Mouse (Mus musculus): Measurements from ENCODE around the gene Slit3. TPM values are rescaled to one million over a fixed set of nuclear protein-coding genes. Genes with fewer than 3 reads are reported as not detected.

Slit3 gene
- polyA plus RNA-seq, 1 experiment from 2014 or later = 54.1 TPM

DNA sequence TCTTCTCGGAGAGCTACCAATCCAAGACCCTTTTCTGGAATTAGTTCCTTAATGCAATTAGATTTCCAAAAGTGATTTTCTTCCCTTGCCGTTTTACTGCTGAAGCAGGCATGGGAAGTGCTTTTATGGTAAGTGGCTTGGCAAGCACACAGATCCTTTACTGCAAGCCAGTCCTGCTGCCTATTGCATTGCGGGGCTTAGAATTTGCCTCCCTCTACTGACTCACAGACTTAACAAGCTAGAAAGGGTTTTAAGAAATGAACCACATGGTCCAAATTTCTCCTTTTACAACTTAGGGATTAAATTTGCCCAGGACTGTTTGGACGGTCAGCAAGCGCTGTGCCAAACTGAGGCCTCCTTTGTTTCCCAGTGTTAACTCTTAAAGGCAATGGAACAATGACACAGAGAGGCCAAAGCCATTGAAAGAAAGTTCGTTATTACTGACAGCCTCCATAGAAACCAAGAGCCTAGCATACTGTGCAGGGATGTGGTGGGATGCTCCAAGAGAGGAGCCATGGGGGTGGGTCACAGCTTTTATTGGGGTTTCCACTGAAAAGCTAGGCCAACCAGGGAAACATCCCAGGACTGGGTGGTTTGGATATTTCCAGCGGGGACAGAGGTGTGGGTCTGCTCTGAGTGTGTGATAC, 406.9 kb downstream of the Slit3 start:
- no peak for DNase-seq (ENCODE audit: low spot score)
- peak overlapping the region; percentile 88 for H3K27ac ChIP-seq

DNA sequence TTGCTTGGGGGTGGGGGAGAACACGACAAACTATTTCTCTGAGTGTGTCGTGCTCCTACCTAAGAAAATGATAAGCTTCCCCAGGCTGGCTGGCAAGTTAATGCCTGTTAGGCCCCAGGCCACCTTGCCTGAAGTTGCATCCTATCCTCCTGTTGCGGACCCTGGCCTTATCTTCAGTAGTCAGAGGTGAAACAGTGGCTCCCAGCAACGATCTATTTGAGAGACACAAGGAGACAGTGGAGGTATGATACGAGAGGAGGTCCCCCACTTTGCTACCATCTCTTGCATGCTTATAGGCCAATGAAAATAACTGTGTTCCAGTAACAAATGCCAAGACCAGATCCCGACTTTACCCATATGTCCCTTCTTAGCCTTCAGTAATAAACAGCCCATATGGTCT, 414.0 kb downstream of the Slit3 start:
- H3K4me3 ChIP-seq = no peak overlapping the region
- DNase-seq (ENCODE audit: low spot score) = no peak
- no peaks in the 10 kb centered on the region for H3K36me3 ChIP-seq
- H3K4me1 ChIP-seq (replicated peaks) = peaks cover 79% of the 10 kb centered on the region
- 86% methylated on average over 6 of the region's 6 CpGs for WGBS
- H3K27ac ChIP-seq = peak overlapping the region; percentile 13; the same call in 1 of the 2 replicates
- H3K9me3 ChIP-seq = no peaks in the 10 kb centered on the region
- H3K27me3 ChIP-seq (ENCODE audit: insufficient read depth, poor library complexity, severe bottlenecking) = 0 out of 2 replicates have a peak, but pooled peaks cover 5% of the 10 kb centered on the region

More for the DNA sequence above, 406.9 kb downstream of the Slit3 start:
- H3K4me3 ChIP-seq = no peak overlapping the region
- no peaks in the 10 kb centered on the region for H3K9me3 ChIP-seq
- peaks cover 91% of the 10 kb centered on the region for H3K4me1 ChIP-seq (replicated peaks)
- H3K27me3 ChIP-seq (ENCODE audit: insufficient read depth, poor library complexity, severe bottlenecking) = 0 out of 2 replicates have a peak, but pooled peaks cover 3% of the 10 kb centered on the region
- WGBS = 41% methylated on average over 7 of the region's 7 CpGs
- no peaks in the 10 kb centered on the region for H3K36me3 ChIP-seq

DNA sequence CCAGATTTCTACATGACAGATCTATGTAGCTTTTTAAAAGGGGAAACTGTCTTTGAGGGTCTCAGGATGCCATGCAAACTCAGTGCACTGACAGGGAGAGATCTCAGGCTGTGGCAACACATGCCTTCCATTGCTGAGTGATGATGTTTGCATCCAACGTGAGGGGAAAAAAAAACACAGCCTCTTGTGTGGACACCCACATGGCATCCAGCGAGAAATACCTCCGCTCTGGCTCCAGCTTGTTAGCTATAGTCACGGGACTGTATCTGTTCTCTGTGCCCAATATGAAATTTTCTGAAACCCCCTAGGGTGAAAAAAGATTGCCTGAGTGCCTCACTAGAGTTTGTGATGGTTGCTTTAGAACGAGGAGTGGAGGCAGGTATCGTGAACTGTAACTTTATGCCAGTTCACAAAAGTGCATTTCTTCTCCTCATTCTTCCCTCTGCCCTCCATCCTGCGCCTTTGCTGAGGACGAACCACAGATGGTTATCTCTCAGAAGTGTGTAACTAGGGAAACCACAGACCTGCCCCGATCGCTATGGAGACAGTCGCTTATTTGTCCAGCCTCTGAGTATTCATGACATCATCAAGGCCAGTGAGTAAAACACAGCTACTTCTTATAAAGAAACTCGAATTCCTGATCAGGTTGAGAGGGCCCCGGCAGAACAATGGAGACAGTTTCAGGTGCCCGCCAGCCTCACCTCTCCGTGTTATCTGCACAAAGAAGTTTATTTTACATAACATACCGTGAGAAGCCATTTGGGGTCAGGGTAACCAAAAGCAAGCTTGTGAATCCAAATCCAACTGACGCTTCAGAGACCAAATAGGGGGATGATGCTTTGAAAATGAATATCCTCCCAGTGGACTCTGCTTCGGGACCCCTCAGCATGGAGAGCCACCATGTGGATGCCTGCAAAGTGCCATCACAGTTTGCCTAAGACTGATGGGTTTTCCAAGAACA, 416.4 kb downstream of the Slit3 start:
- Histone ChIP-seq H3K27ac (peak overlapping the region; percentile 80), H3K9me3 (no peaks in the 10 kb centered on the region), H3K4me1 (replicated peaks) (peaks cover 84% of the 10 kb centered on the region), H3K36me3 (no peaks in the 10 kb centered on the region), H3K27me3 (ENCODE audit: insufficient read depth, poor library complexity, severe bottlenecking) (0 out of 2 replicates have a peak, but pooled peaks cover 5% of the 10 kb centered on the region), H3K4me3 (no peak overlapping the region)
- peak; percentile 67 for DNase-seq (ENCODE audit: low spot score)
- 28% methylated on average over 18 of the region's 18 CpGs for WGBS

DNA sequence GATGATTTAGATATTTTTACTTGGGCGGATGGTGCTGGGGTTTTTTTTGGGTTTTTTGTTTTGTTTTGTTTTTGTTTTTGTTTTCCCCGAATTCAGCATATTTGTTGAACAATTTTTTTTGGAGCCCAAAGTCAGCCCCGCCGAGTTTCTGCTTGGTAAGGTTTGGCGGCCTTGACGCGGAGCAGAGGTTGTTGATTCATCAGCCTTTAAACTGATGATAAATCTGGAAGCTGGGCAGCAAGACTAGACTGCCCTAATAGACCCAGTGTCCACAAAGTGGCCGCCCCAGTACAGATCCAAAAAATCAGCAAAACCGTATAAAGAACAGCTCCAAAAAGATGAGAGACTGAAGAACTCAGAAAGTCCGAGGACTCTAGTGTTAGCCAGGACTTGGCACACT, 421.7 kb downstream of the Slit3 start:
- 93% methylated on average over 10 of the region's 10 CpGs for WGBS
- no peak overlapping the region for H3K4me3 ChIP-seq
- peaks cover 22% of the 10 kb centered on the region for H3K27me3 ChIP-seq (ENCODE audit: insufficient read depth, poor library complexity, severe bottlenecking)
- H3K36me3 ChIP-seq = no peaks in the 10 kb centered on the region
- no peaks in the 10 kb centered on the region for H3K9me3 ChIP-seq
- peaks cover 93% of the 10 kb centered on the region for H3K4me1 ChIP-seq (replicated peaks)
- H3K27ac ChIP-seq = no peak overlapping the region
- DNase-seq (ENCODE audit: low spot score) = no peak

- peak overlapping the region; percentile 49 for H3K4me3 ChIP-seq
- H3K4me1 ChIP-seq (replicated peaks) = peaks cover 82% of the 10 kb centered on the region
- H3K27ac ChIP-seq = peak overlapping the region; percentile 91
- no peaks in the 10 kb centered on the region for H3K9me3 ChIP-seq
- WGBS = 32% methylated on average over 31 of the region's 31 CpGs
- peak; percentile 53 for DNase-seq (ENCODE audit: low spot score)
- peaks cover 27% of the 10 kb centered on the region for H3K27me3 ChIP-seq (ENCODE audit: insufficient read depth, poor library complexity, severe bottlenecking)
- H3K36me3 ChIP-seq = no peaks in the 10 kb centered on the region
These were observed 423.4 kb downstream of the Slit3 start for GRCm38 (mm10) chr11:35544112-35545064.

GRCm38 (mm10) chr11:35546081-35546822, 425.2 kb downstream of the Slit3 start:
- peak overlapping the region; percentile 49 for H3K4me3 ChIP-seq
- 34% methylated on average over 7 of the region's 7 CpGs for WGBS

GRCm38 (mm10) chr11:35550036-35550435, 429.0 kb downstream of the Slit3 start:
- WGBS = 95% methylated on average over 9 of the region's 9 CpGs
- Histone ChIP-seq H3K27ac (no peak overlapping the region), H3K36me3 (0 out of 2 replicates have a peak, but pooled peaks cover 5% of the 10 kb centered on the region), H3K9me3 (no peaks in the 10 kb centered on the region), H3K4me3 (no peak overlapping the region), H3K27me3 (ENCODE audit: insufficient read depth, poor library complexity, severe bottlenecking) (peaks cover 18% of the 10 kb centered on the region), H3K4me1 (replicated peaks) (peaks cover 32% of the 10 kb centered on the region)
- no peak for DNase-seq (ENCODE audit: low spot score)

More at GRCm38 (mm10) chr11:35546081-35546822, 425.2 kb downstream of the Slit3 start:
- Histone ChIP-seq H3K27ac (peak overlapping the region; percentile 91), H3K4me1 (replicated peaks) (peaks cover 64% of the 10 kb centered on the region), H3K36me3 (0 out of 2 replicates have a peak, but pooled peaks cover 5% of the 10 kb centered on the region), H3K9me3 (no peaks in the 10 kb centered on the region), H3K27me3 (ENCODE audit: insufficient read depth, poor library complexity, severe bottlenecking) (peaks cover 27% of the 10 kb centered on the region)
- peak; percentile 39 for DNase-seq (ENCODE audit: low spot score)

- no peak overlapping the region for H3K27ac ChIP-seq
- H3K4me1 ChIP-seq (replicated peaks) = peaks cover 33% of the 10 kb centered on the region
- H3K36me3 ChIP-seq = 0 out of 2 replicates have a peak, but pooled peaks cover 3% of the 10 kb centered on the region
- H3K4me3 ChIP-seq = no peak overlapping the region
- DNase-seq (ENCODE audit: low spot score) = no peak
- 81% methylated on average over 11 of the region's 11 CpGs for WGBS
- H3K9me3 ChIP-seq = no peaks in the 10 kb centered on the region
- H3K27me3 ChIP-seq (ENCODE audit: insufficient read depth, poor library complexity, severe bottlenecking) = 0 out of 2 replicates have a peak, but pooled peaks cover 4% of the 10 kb centered on the region
These were observed 435.2 kb downstream of the Slit3 start for GRCm38 (mm10) chr11:35556192-35556591.

DNA sequence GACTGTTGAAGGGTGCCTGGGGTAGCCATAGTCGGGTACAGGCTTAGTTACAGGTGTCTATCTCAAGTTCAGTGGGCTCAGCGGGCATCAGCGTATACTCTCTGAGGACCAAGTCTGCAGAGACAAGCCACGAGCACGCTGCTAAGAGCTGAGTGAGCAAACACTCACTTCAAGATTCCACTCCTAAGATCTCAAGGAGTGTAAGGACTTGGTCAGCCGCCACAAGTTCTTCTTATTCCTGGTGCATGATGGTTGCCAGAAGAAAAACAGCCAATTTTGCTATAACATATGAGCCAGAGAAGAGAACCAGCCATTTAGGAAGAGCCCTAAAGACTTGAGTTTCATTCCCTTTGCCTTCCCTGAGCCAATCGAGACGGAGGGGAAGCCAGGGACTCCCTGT, 436.5 kb downstream of the Slit3 start:
- WGBS = 93% methylated on average over 8 of the region's 8 CpGs
- Histone ChIP-seq H3K36me3 (0 out of 2 replicates have a peak, but pooled peaks cover 3% of the 10 kb centered on the region), H3K27ac (no peak overlapping the region), H3K27me3 (ENCODE audit: insufficient read depth, poor library complexity, severe bottlenecking) (peaks cover 4% of the 10 kb centered on the region; the same call in 1 of the 2 replicates), H3K4me3 (no peak overlapping the region), H3K4me1 (replicated peaks) (peaks cover 36% of the 10 kb centered on the region), H3K9me3 (no peaks in the 10 kb centered on the region)
- DNase-seq (ENCODE audit: low spot score) = no peak

DNA sequence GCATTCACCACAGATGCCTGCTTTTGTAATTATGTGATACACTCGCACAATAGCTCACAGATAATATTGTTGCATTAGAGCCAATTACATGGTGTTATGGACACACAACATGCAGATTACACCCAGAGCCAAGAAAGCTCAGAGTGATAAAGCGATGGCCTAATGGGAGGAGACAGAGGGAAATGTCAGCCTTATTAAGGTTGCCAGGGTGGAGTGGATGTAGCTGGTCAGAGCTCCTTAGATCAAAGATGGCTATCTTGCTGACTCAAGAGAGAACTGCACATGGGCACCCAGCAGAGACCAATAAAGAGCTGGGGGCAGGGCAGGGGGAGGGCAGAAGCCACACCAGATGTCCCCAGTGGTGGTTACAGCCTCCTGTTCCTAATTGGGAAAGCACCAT, 437.3 kb downstream of the Slit3 start:
- H3K27ac ChIP-seq = 0 out of 2 replicates have a peak overlapping the region, but pooled peaks have one; percentile 31
- 84% methylated on average over 2 of the region's 2 CpGs for WGBS
- H3K4me1 ChIP-seq (replicated peaks) = peaks cover 41% of the 10 kb centered on the region
- no peaks in the 10 kb centered on the region for H3K9me3 ChIP-seq
- H3K27me3 ChIP-seq (ENCODE audit: insufficient read depth, poor library complexity, severe bottlenecking) = peaks cover 4% of the 10 kb centered on the region; the same call in 1 of the 2 replicates
- no peak overlapping the region for H3K4me3 ChIP-seq
- H3K36me3 ChIP-seq = 0 out of 2 replicates have a peak, but pooled peaks cover 3% of the 10 kb centered on the region
- DNase-seq (ENCODE audit: low spot score) = no peak

DNA sequence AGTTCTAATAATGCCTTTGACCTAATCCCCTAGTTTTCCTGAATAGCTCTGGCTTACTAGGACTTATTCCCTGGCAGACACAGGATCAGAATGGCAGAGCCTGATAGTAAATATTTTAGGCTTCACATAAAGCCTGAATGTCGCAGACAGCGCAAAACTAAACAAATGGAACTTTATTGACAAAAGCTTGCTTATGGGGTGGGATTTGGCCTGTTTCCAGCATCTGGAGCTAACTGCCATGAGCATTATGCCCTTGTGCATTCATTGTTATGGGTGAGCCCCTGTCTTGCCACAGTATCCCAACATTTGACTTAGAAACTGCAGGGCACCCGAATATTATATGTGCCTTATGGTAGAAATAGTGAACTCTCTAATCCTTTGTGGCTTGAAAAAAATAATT, 438.4 kb downstream of the Slit3 start:
- no peak overlapping the region for H3K4me3 ChIP-seq
- no peak for DNase-seq (ENCODE audit: low spot score)
- no peaks in the 10 kb centered on the region; the same call in 1 of the 2 replicates for H3K27me3 ChIP-seq (ENCODE audit: insufficient read depth, poor library complexity, severe bottlenecking)
- no peak overlapping the region for H3K27ac ChIP-seq
- H3K9me3 ChIP-seq = no peaks in the 10 kb centered on the region
- 93% methylated on average over 3 of the region's 3 CpGs for WGBS
- H3K4me1 ChIP-seq (replicated peaks) = peaks cover 46% of the 10 kb centered on the region
- peaks cover 11% of the 10 kb centered on the region; the same call in 1 of the 2 replicates for H3K36me3 ChIP-seq

All from hindbrain, embryonic 10.5 days (tissue).